Mouse (Mus musculus) monocyte, adult 5-6 weeks (primary cell): ENCODE data around the gene Cntn5. TPM values are rescaled to one million over a fixed set of nuclear protein-coding genes. Genes with fewer than 3 reads are reported as not detected.
"Not testable (repeated sequence)": the region's sequence is repeated elsewhere in the genome, so short reads cannot be mapped to it uniquely, and the experiment has no call there.

Experiments
- ATAC-seq: fragments of 153-309, 156-312 bp; replicated peaks from 2 replicates; pipeline ENCODE4 v1.8.0; 2017; ENCODE audit warnings: mild to moderate bottlenecking; ENCODE audit not compliant: low TSS enrichment, insufficient number of reproducible peaks, severe bottlenecking, poor library complexity, low FRiP score
- total RNA-seq: library from RNA; stranded (forward); fragments of 200-1000, 200-491, 200-594 nt; gene quantifications from 3 replicates; pipeline ENCODE4 v1.2.3, GENCODE M21; 2017

The Cntn5 gene
- total RNA-seq, 1 experiment from 2014 or later: not detected

GRCm38 (mm10) chr9:10663101-10663500, 241.5 kb downstream of the Cntn5 start:
- ATAC-seq: no peak

- no peak for ATAC-seq
Measured at GRCm38 (mm10) chr9:10659478-10659877, 245.1 kb downstream of the Cntn5 start.

GRCm38 (mm10) chr9:10658086-10658485, 246.5 kb downstream of the Cntn5 start:
- no peak for ATAC-seq

GRCm38 (mm10) chr9:10657144-10657748, 247.3 kb downstream of the Cntn5 start:
- ATAC-seq: no peak

- no peak for ATAC-seq
Measured at GRCm38 (mm10) chr9:10650632-10651031, 253.9 kb downstream of the Cntn5 start.

GRCm38 (mm10) chr9:10645951-10646350, 258.6 kb downstream of the Cntn5 start:
- no peak for ATAC-seq

GRCm38 (mm10) chr9:10645045-10645830, 259.3 kb downstream of the Cntn5 start:
- ATAC-seq: no peak

GRCm38 (mm10) chr9:10618036-10618435, 286.5 kb downstream of the Cntn5 start:
- ATAC-seq: no peak

- ATAC-seq: no peak
Measured at GRCm38 (mm10) chr9:10575346-10576241, 329.0 kb downstream of the Cntn5 start.

GRCm38 (mm10) chr9:10569830-10570229, 334.7 kb downstream of the Cntn5 start:
- no peak for ATAC-seq

- ATAC-seq: not testable (repeated sequence)
Measured at GRCm38 (mm10) chr9:10540877-10541276, 363.7 kb downstream of the Cntn5 start.

- ATAC-seq: no peak
Measured at GRCm38 (mm10) chr9:10532248-10532647, 372.3 kb downstream of the Cntn5 start.

GRCm38 (mm10) chr9:10531087-10531486, 373.5 kb downstream of the Cntn5 start:
- ATAC-seq: no peak

GRCm38 (mm10) chr9:10529528-10529927, 375.0 kb downstream of the Cntn5 start:
- ATAC-seq: no peak

- no peak for ATAC-seq
Measured at GRCm38 (mm10) chr9:10529113-10529512, 375.5 kb downstream of the Cntn5 start.

GRCm38 (mm10) chr9:10528692-10529091, 375.9 kb downstream of the Cntn5 start:
- no peak for ATAC-seq

- no peak for ATAC-seq
Measured at GRCm38 (mm10) chr9:10525915-10526667, 378.5 kb downstream of the Cntn5 start.

- no peak for ATAC-seq
Measured at GRCm38 (mm10) chr9:10522604-10523003, 382.0 kb downstream of the Cntn5 start.

GRCm38 (mm10) chr9:10521054-10521453, 383.5 kb downstream of the Cntn5 start:
- no peak for ATAC-seq
